Comparison of ENCODE assay signal across 19 mouse cellular contexts in the genomic region with DNA sequence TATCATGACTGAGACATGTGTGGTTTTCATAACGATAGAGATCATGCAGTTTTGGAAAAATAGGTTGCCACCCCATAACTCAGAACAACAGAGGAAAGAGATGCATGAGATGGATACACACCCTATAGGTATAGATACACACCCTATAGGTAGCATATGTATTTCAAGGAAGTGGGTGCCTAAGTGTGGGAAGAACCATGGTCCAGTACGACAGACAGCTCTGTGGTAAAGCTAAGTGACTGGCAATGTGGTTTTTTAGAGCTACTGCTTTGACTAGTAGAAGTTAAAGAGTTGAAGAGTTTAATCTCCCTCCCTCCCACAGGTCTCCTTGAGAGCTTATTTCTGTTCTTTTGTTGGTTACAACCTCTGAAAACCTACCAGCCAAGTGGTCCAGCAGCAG.
"Had no signal": no experiment of that assay in that cellular context is flagged by ENCODE, and none has a peak within 500 bp of the region (broad histone marks: within the 10 kb centered on the region; RNA-seq: fewer than 3 reads in every experiment).

No protein-coding gene starts in this region.

- H3K4me3 ChIP-seq: lung, embryonic 15.5 days; megakaryocyte, embryonic 14.5 days; midbrain, embryonic 13.5 days; midbrain, embryonic 15.5 days; myocyte; neural tube, embryonic 12.5 days; stomach, embryonic 15.5 days had no signal

- H3K9me3 ChIP-seq: lung, embryonic 15.5 days; midbrain, embryonic 13.5 days; midbrain, embryonic 15.5 days; stomach, embryonic 15.5 days had no signal

- H3K27ac ChIP-seq: lung, embryonic 15.5 days; macrophage; midbrain, embryonic 13.5 days; midbrain, embryonic 15.5 days; neural tube, embryonic 12.5 days; stomach, embryonic 15.5 days; stomach, postnatal 0 days had no signal

- H3K36me3 ChIP-seq: lung, embryonic 15.5 days; midbrain, embryonic 13.5 days; midbrain, embryonic 15.5 days; neural tube, embryonic 12.5 days; stomach, embryonic 15.5 days had no signal

- H3K9ac ChIP-seq: liver, postnatal 0 days; lung, embryonic 15.5 days; midbrain, embryonic 13.5 days; midbrain, embryonic 15.5 days; neural tube, embryonic 12.5 days; stomach, embryonic 15.5 days had no signal

- H3K4me2 ChIP-seq: lung, embryonic 15.5 days; midbrain, embryonic 11.5 days; midbrain, embryonic 13.5 days; midbrain, embryonic 15.5 days; neural tube, embryonic 12.5 days; stomach, embryonic 15.5 days had no signal

- ATAC-seq: liver, postnatal 0 days; lung, postnatal 0 days; midbrain, embryonic 13.5 days; midbrain, embryonic 15.5 days had no signal

- H3K27me3 ChIP-seq: lung, embryonic 15.5 days; megakaryocyte, embryonic 14.5 days; midbrain, embryonic 13.5 days; midbrain, embryonic 15.5 days; neural tube, embryonic 12.5 days; stomach, embryonic 15.5 days had no signal

- DNase-seq: liver, postnatal 0 days; lung, adult 2 months; lung, postnatal 14 days; lung, postnatal 36 days; right cerebral cortex, postnatal 14 days; thymus, adult 2 months; thymus, postnatal 25 days; thymus, postnatal 4 days had no signal

- H3K4me1 ChIP-seq: midbrain, embryonic 15.5 days had no signal
